Mouse (Mus musculus): ENCODE measurements around the gene Vstm2l. TPM values are rescaled to one million over a fixed set of nuclear protein-coding genes. Genes with fewer than 3 reads are reported as not detected.

Gene Vstm2l
- polyA plus RNA-seq, 1 experiment from 2014 or later = not detected

- no peak overlapping the region for H3K4me2 ChIP-seq (ENCODE audit: low read depth, severe bottlenecking)
- DNase-seq (ENCODE audit: low spot score) (no peak), ATAC-seq (ENCODE audit: insufficient number of reproducible peaks, low FRiP score, low TSS enrichment, low read depth) (no peak)
- H3K4me1 ChIP-seq (ENCODE audit: control insufficient read depth, insufficient read depth, low read length) = peaks cover 10% of the 10 kb centered on the region
- H3K9me3 ChIP-seq (ENCODE audit: control insufficient read depth, low read length) = no peaks in the 10 kb centered on the region
- H3K9ac ChIP-seq (ENCODE audit: low read length) = no peak overlapping the region
- WGBS = 73% methylated on average over 7 of the region's 7 CpGs
- no peak overlapping the region for H3K4me3 ChIP-seq (ENCODE audit: low read depth, low read length)
- H3K27ac ChIP-seq (replicated peaks; ENCODE audit: low read depth, low read length) = no peak overlapping the region
- H3K27me3 ChIP-seq (ENCODE audit: control insufficient read depth, insufficient read depth, low read length) = peaks cover 9% of the 10 kb centered on the region
- H3K36me3 ChIP-seq (ENCODE audit: control insufficient read depth, insufficient read depth, low read length) = no peaks in the 10 kb centered on the region
Observed at GRCm38 (mm10) chr2:157921551-157921950, 7.1 kb downstream of the Vstm2l start.

- ATAC-seq (ENCODE audit: insufficient number of reproducible peaks, low FRiP score, low TSS enrichment, low read depth) (no peak), DNase-seq (ENCODE audit: low spot score) (peak; percentile 42)
- Histone ChIP-seq H3K4me3 (ENCODE audit: low read depth, low read length) (no peak overlapping the region), H3K27me3 (ENCODE audit: control insufficient read depth, insufficient read depth, low read length) (no peaks in the 10 kb centered on the region), H3K9ac (ENCODE audit: low read length) (no peak overlapping the region), H3K27ac (replicated peaks; ENCODE audit: low read depth, low read length) (no peak overlapping the region), H3K4me2 (ENCODE audit: low read depth, severe bottlenecking) (no peak overlapping the region), H3K36me3 (ENCODE audit: control insufficient read depth, insufficient read depth, low read length) (no peaks in the 10 kb centered on the region), H3K9me3 (ENCODE audit: control insufficient read depth, low read length) (no peaks in the 10 kb centered on the region), H3K4me1 (ENCODE audit: control insufficient read depth, insufficient read depth, low read length) (peaks cover 12% of the 10 kb centered on the region)
- 0% methylated on average over 7 of the region's 7 CpGs for WGBS
Observed at GRCm38 (mm10) chr2:157923406-157923805, 9.0 kb downstream of the Vstm2l start.

- Histone ChIP-seq H3K4me1 (ENCODE audit: control insufficient read depth, insufficient read depth, low read length) (peaks cover 13% of the 10 kb centered on the region), H3K27ac (replicated peaks; ENCODE audit: low read depth, low read length) (no peak overlapping the region), H3K4me2 (ENCODE audit: low read depth, severe bottlenecking) (no peak overlapping the region), H3K4me3 (ENCODE audit: low read depth, low read length) (no peak overlapping the region), H3K9me3 (ENCODE audit: control insufficient read depth, low read length) (no peaks in the 10 kb centered on the region), H3K36me3 (ENCODE audit: control insufficient read depth, insufficient read depth, low read length) (no peaks in the 10 kb centered on the region), H3K9ac (ENCODE audit: low read length) (no peak overlapping the region), H3K27me3 (ENCODE audit: control insufficient read depth, insufficient read depth, low read length) (no peaks in the 10 kb centered on the region)
- ATAC-seq (ENCODE audit: insufficient number of reproducible peaks, low FRiP score, low TSS enrichment, low read depth) = no peak
- WGBS = 68% methylated on average over 5 of the region's 5 CpGs
- no peak for DNase-seq (ENCODE audit: low spot score)
Observed at GRCm38 (mm10) chr2:157924504-157924903, 10.1 kb downstream of the Vstm2l start.

GRCm38 (mm10) chr2:157926502-157926901, 12.0 kb downstream of the Vstm2l start:
- WGBS = 77% methylated on average over 7 of the region's 7 CpGs
- no peak overlapping the region for H3K9ac ChIP-seq (ENCODE audit: low read length)
- H3K4me1 ChIP-seq (ENCODE audit: control insufficient read depth, insufficient read depth, low read length) = peaks cover 14% of the 10 kb centered on the region
- H3K27ac ChIP-seq (replicated peaks; ENCODE audit: low read depth, low read length) = no peak overlapping the region
- H3K9me3 ChIP-seq (ENCODE audit: control insufficient read depth, low read length) = no peaks in the 10 kb centered on the region
- no peaks in the 10 kb centered on the region for H3K27me3 ChIP-seq (ENCODE audit: control insufficient read depth, insufficient read depth, low read length)
- no peak overlapping the region for H3K4me3 ChIP-seq (ENCODE audit: low read depth, low read length)
- DNase-seq (ENCODE audit: low spot score) = no peak
- no peaks in the 10 kb centered on the region for H3K36me3 ChIP-seq (ENCODE audit: control insufficient read depth, insufficient read depth, low read length)
- H3K4me2 ChIP-seq (ENCODE audit: low read depth, severe bottlenecking) = no peak overlapping the region
- ATAC-seq (ENCODE audit: insufficient number of reproducible peaks, low FRiP score, low TSS enrichment, low read depth) = no peak

- H3K9ac ChIP-seq (ENCODE audit: low read length) = no peak overlapping the region
- 73% methylated on average over 3 of the region's 3 CpGs for WGBS
- no peak overlapping the region for H3K4me3 ChIP-seq (ENCODE audit: low read depth, low read length)
- no peaks in the 10 kb centered on the region for H3K36me3 ChIP-seq (ENCODE audit: control insufficient read depth, insufficient read depth, low read length)
- ATAC-seq (ENCODE audit: insufficient number of reproducible peaks, low FRiP score, low TSS enrichment, low read depth) = no peak
- H3K27ac ChIP-seq (replicated peaks; ENCODE audit: low read depth, low read length) = no peak overlapping the region
- no peaks in the 10 kb centered on the region for H3K27me3 ChIP-seq (ENCODE audit: control insufficient read depth, insufficient read depth, low read length)
- DNase-seq (ENCODE audit: low spot score) = no peak
- peaks cover 14% of the 10 kb centered on the region for H3K4me1 ChIP-seq (ENCODE audit: control insufficient read depth, insufficient read depth, low read length)
- H3K9me3 ChIP-seq (ENCODE audit: control insufficient read depth, low read length) = no peaks in the 10 kb centered on the region
- no peak overlapping the region for H3K4me2 ChIP-seq (ENCODE audit: low read depth, severe bottlenecking)
Observed at GRCm38 (mm10) chr2:157926927-157927326, 12.5 kb downstream of the Vstm2l start.

- Histone ChIP-seq H3K27ac (replicated peaks; ENCODE audit: low read depth, low read length) (no peak overlapping the region), H3K4me2 (ENCODE audit: low read depth, severe bottlenecking) (no peak overlapping the region), H3K27me3 (ENCODE audit: control insufficient read depth, insufficient read depth, low read length) (no peaks in the 10 kb centered on the region), H3K4me1 (ENCODE audit: control insufficient read depth, insufficient read depth, low read length) (peaks cover 14% of the 10 kb centered on the region), H3K9ac (ENCODE audit: low read length) (no peak overlapping the region), H3K9me3 (ENCODE audit: control insufficient read depth, low read length) (no peaks in the 10 kb centered on the region), H3K36me3 (ENCODE audit: control insufficient read depth, insufficient read depth, low read length) (no peaks in the 10 kb centered on the region), H3K4me3 (ENCODE audit: low read depth, low read length) (no peak overlapping the region)
- DNase-seq (ENCODE audit: low spot score) = no peak
- WGBS = 67% methylated on average over 20 of the region's 20 CpGs
- ATAC-seq (ENCODE audit: insufficient number of reproducible peaks, low FRiP score, low TSS enrichment, low read depth) = no peak
Observed at GRCm38 (mm10) chr2:157927397-157927796, 12.9 kb downstream of the Vstm2l start.

GRCm38 (mm10) chr2:157927815-157928214, 13.4 kb downstream of the Vstm2l start:
- H3K4me3 ChIP-seq (ENCODE audit: low read depth, low read length) = no peak overlapping the region
- H3K36me3 ChIP-seq (ENCODE audit: control insufficient read depth, insufficient read depth, low read length) = no peaks in the 10 kb centered on the region
- no peak overlapping the region for H3K9ac ChIP-seq (ENCODE audit: low read length)
- no peak overlapping the region for H3K27ac ChIP-seq (replicated peaks; ENCODE audit: low read depth, low read length)
- WGBS = 15% methylated on average over 2 of the region's 2 CpGs
- no peak overlapping the region for H3K4me2 ChIP-seq (ENCODE audit: low read depth, severe bottlenecking)
- H3K9me3 ChIP-seq (ENCODE audit: control insufficient read depth, low read length) = no peaks in the 10 kb centered on the region
- no peaks in the 10 kb centered on the region for H3K27me3 ChIP-seq (ENCODE audit: control insufficient read depth, insufficient read depth, low read length)
- no peak for ATAC-seq (ENCODE audit: insufficient number of reproducible peaks, low FRiP score, low TSS enrichment, low read depth)
- DNase-seq (ENCODE audit: low spot score) = no peak
- H3K4me1 ChIP-seq (ENCODE audit: control insufficient read depth, insufficient read depth, low read length) = peaks cover 14% of the 10 kb centered on the region

GRCm38 (mm10) chr2:157932655-157933054, 18.2 kb downstream of the Vstm2l start:
- Histone ChIP-seq H3K4me1 (ENCODE audit: control insufficient read depth, insufficient read depth, low read length) (0 out of 2 replicates have a peak, but pooled peaks cover 5% of the 10 kb centered on the region), H3K27me3 (ENCODE audit: control insufficient read depth, insufficient read depth, low read length) (no peaks in the 10 kb centered on the region), H3K4me3 (ENCODE audit: low read depth, low read length) (no peak overlapping the region), H3K36me3 (ENCODE audit: control insufficient read depth, insufficient read depth, low read length) (no peaks in the 10 kb centered on the region), H3K27ac (replicated peaks; ENCODE audit: low read depth, low read length) (no peak overlapping the region), H3K9me3 (ENCODE audit: control insufficient read depth, low read length) (no peaks in the 10 kb centered on the region), H3K9ac (ENCODE audit: low read length) (no peak overlapping the region), H3K4me2 (ENCODE audit: low read depth, severe bottlenecking) (no peak overlapping the region)
- DNase-seq (ENCODE audit: low spot score) = no peak
- 78% methylated on average over 4 of the region's 4 CpGs for WGBS
- no peak for ATAC-seq (ENCODE audit: insufficient number of reproducible peaks, low FRiP score, low TSS enrichment, low read depth)

GRCm38 (mm10) chr2:157935444-157936171, 21.2 kb downstream of the Vstm2l start:
- H3K36me3 ChIP-seq (ENCODE audit: control insufficient read depth, insufficient read depth, low read length) = no peaks in the 10 kb centered on the region
- peaks cover 3% of the 10 kb centered on the region; the same call in 1 of the 2 replicates for H3K27me3 ChIP-seq (ENCODE audit: control insufficient read depth, insufficient read depth, low read length)
- WGBS = 71% methylated on average over 11 of the region's 11 CpGs
- ATAC-seq (ENCODE audit: insufficient number of reproducible peaks, low FRiP score, low TSS enrichment, low read depth) (no peak), DNase-seq (ENCODE audit: low spot score) (no peak)
- H3K27ac ChIP-seq (replicated peaks; ENCODE audit: low read depth, low read length) = no peak overlapping the region
- H3K9ac ChIP-seq (ENCODE audit: low read length) = no peak overlapping the region
- H3K4me3 ChIP-seq (ENCODE audit: low read depth, low read length) = no peak overlapping the region
- no peaks in the 10 kb centered on the region for H3K9me3 ChIP-seq (ENCODE audit: control insufficient read depth, low read length)
- no peak overlapping the region for H3K4me2 ChIP-seq (ENCODE audit: low read depth, severe bottlenecking)
- peaks cover 5% of the 10 kb centered on the region; the same call in 1 of the 2 replicates for H3K4me1 ChIP-seq (ENCODE audit: control insufficient read depth, insufficient read depth, low read length)

Measured in limb, embryonic 11.5 days (tissue).